Mouse (Mus musculus): ENCODE results near the gene Ddx47.

DNA sequence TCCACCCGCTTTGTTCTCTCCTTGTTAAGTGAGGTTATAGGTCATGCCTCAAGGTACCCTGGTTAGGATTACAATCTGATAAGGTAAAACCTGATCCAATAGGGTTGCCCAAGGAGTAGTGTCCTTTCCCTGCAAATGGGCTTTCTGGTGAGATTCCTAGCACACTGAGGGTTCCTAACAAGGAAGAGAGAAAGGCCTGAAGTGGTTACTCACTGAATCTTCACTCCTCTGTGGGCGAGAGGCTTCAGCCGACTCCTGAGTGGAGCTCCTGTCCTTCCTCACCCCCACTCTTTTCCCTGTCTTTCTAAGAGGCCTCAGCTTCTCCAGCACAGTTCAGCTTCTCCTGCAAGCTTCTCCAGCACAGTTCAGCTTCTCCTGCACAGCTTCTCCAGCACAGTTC lies 12.6 kb upstream of the Ddx47 start:
- TF ChIP-seq CTCF (IDR thresholded peaks at IDR 0.05; ENCODE audit: borderline replicate concordance, insufficient read depth, low read length): no peak
- TF ChIP-seq POLR2A (IDR thresholded peaks at IDR 0.05; ENCODE audit: low read depth, low read length): no peak

Measured in embryonic fibroblast, embryonic 13.5 days (primary cell).